Mouse (Mus musculus) layer of hippocampus, adult 18-20 months (tissue): ENCODE results near the gene Hspb9. TPM values are rescaled to one million over a fixed set of nuclear protein-coding genes. Genes with fewer than 3 reads are reported as not detected.

Experiments
- DNase-seq, 2 experiments: peaks; one replicate each; pipeline ENCODE4 v3.0.0; 2022; ENCODE audit warnings: low spot score in 2 of 2
- total RNA-seq, 2 experiments: library from RNA; stranded (reverse); gene quantifications; 2 replicates each; pipeline ENCODE4 v1.2.3; 2021

Gene Hspb9
- total RNA-seq, 2 experiments from 2014 or later: not detected

GRCm38 (mm10) chr11:100759611-100760233 lies 46.1 kb downstream of the Hspb9 start, which contains the start of gene Kcnh4:
Kcnh4 (minus strand) TSS chr11:100759942.
- DNase-seq: peak; percentile 89 to 92

DNA sequence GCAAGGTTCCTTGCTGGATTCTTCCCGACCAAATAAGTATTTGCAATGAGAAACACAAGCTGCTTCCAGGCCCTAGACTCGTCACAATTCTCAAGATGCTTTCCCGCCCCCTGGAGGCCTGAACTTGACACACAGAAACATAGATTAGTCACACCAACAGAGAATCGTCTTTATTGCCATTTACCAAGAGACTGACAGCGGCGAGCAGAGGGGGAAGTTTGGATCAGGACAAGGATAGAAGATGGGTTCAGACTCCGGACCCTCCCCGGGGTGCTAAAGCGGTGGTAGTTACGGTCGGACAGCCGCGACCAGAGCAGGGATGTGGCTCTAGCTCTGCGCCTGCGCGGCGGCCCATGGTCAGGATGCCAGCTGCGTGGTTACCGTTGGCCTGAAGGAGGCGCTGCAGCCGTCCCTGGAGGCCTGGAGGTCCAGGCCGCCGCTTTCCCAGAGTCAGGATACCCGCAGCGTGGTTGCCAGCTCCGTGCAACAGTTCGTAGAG lies 47.9 kb downstream of the Hspb9 start:
- peak; percentile 81 to 89 for DNase-seq

GRCm38 (mm10) chr11:100762831-100763230 lies 49.2 kb downstream of the Hspb9 start, which contains the start of gene Hcrt:
Hcrt (minus strand) TSS chr11:100762931.
- no peak for DNase-seq

Other genes with a start within 250 kb of the Hspb9 start
- 100 to 1,000 TPM; 117 to 124 TPM for gene Klhl11, start 241.1 kb upstream of the Hspb9 start, total RNA-seq
- 100 to 1,000 TPM; 118 to 124 TPM for gene Acly, start 185.8 kb upstream of the Hspb9 start, total RNA-seq
- 1 to 10 TPM in 1 of 2 experiments, under 1 TPM in 1; 0.96 to 1.1 TPM for gene Ttc25, start 168.2 kb upstream of the Hspb9 start, total RNA-seq
- gene Cnp, start 138.9 kb upstream of the Hspb9 start, total RNA-seq: 100 to 1,000 TPM; 171 to 195 TPM
- gene Nkiras2, start 94.6 kb upstream of the Hspb9 start, total RNA-seq: 10 to 100 TPM; 10.8 to 11.1 TPM
- 100 to 1,000 TPM; 223 to 252 TPM for gene Dnajc7, start 93.7 kb upstream of the Hspb9 start, total RNA-seq
- gene Zfp385c, start 21.4 kb upstream of the Hspb9 start, total RNA-seq: under 1 TPM in 1 of 2 experiments, not detected in 1; 0.37 TPM
- gene Dhx58, start 9.6 kb upstream of the Hspb9 start, total RNA-seq: 1 to 10 TPM; 1.4 to 2.5 TPM
- gene Kat2a, start 1.4 kb upstream of the Hspb9 start, total RNA-seq: 10 to 100 TPM; 53.9 to 58.0 TPM
- 100 to 1,000 TPM; 149 to 156 TPM for gene Rab5c, start 24.4 kb downstream of the Hspb9 start, total RNA-seq
- 1 to 10 TPM; 2.0 to 2.1 TPM for gene Kcnh4, start 46.1 kb downstream of the Hspb9 start, total RNA-seq
- gene Hcrt, start 49.1 kb downstream of the Hspb9 start, total RNA-seq: not detected
- 1 to 10 TPM; 4.4 to 7.0 TPM for gene Ghdc, start 57.1 kb downstream of the Hspb9 start, total RNA-seq
- 10 to 100 TPM; 12.1 to 16.2 TPM for gene Stat5b, start 136.9 kb downstream of the Hspb9 start, total RNA-seq
- gene Stat5a, start 145.5 kb downstream of the Hspb9 start, total RNA-seq: 1 to 10 TPM; 1.1 to 1.8 TPM
- 10 to 100 TPM; 35.5 to 35.9 TPM for gene Stat3, start 225.7 kb downstream of the Hspb9 start, total RNA-seq